Mouse (Mus musculus) kidney, embryonic 15.5 days (tissue): ENCODE results near the gene Rem1. TPM values are rescaled to one million over a fixed set of nuclear protein-coding genes. Genes with fewer than 3 reads are reported as not detected.
"Not testable (repeated sequence)": the region's sequence is repeated elsewhere in the genome, so short reads cannot be mapped to it uniquely, and the experiment has no call there.

Experiments used
- ATAC-seq: fragments of 200-750 bp; cut with Nextera tagmentation; replicated peaks from 2 replicates; pipeline ENCODE4 v1.8.0; 2017; ENCODE audit warnings: moderate TSS enrichment; ENCODE audit not compliant: low FRiP score
- H3K27ac ChIP-seq: fragments of 300-500 bp; sonication (generic); 2 replicates; pipeline ENCODE4 v1.5.1; 2015; ENCODE audit warnings: mild to moderate bottlenecking, inconsistent platforms
- H3K27me3 ChIP-seq: fragments of 300-500 bp; sonication (generic); 2 replicates; pipeline ENCODE4 v1.6.1; 2015; ENCODE audit warnings: inconsistent platforms
- H3K36me3 ChIP-seq: fragments of 300-500 bp; sonication (generic); 2 replicates; pipeline ENCODE4 v1.6.1; 2015; ENCODE audit warnings: inconsistent platforms
- H3K4me1 ChIP-seq: fragments of 300-500 bp; sonication (generic); 2 replicates; pipeline ENCODE4 v1.6.1; 2015; ENCODE audit warnings: inconsistent platforms
- H3K4me2 ChIP-seq: fragments of 300-500 bp; sonication (generic); 2 replicates; pipeline ENCODE4 v1.6.1; 2015; ENCODE audit warnings: moderate library complexity, mild to moderate bottlenecking, inconsistent platforms
- H3K4me3 ChIP-seq: fragments of 300-500 bp; sonication (generic); replicated peaks from 2 replicates; pipeline ENCODE4 v1.5.1; 2015; ENCODE audit warnings: mild to moderate bottlenecking, inconsistent platforms
- H3K9ac ChIP-seq: fragments of 300-500 bp; sonication (generic); 2 replicates; pipeline ENCODE4 v1.6.1; 2015; ENCODE audit warnings: mild to moderate bottlenecking, inconsistent platforms
- H3K9me3 ChIP-seq: fragments of 300-500 bp; sonication (generic); replicated peaks from 2 replicates; pipeline ENCODE4 v1.6.1; 2016; ENCODE audit warnings: inconsistent platforms
- WGBS: fragments of 180-500 bp; shearing (Covaris S2); methylation state at CpG from one replicate; pipeline ENCODE4 v1.1.7; 2015; ENCODE audit warnings: mixed read lengths; 5-methylcytosine and 5-hydroxymethylcytosine counted together
- polyA plus RNA-seq: library from polyadenylated mRNA; unstranded; fragments of >200 nt; fragmentation: Nextera tagmentation; extraction: Ambion mirVana; gene quantifications from 2 replicates; pipeline ENCODE4 v1.2.1, GENCODE M21; 2015

The Rem1 gene
- polyA plus RNA-seq, 1 experiment from 2014 or later = 62.5 TPM

DNA sequence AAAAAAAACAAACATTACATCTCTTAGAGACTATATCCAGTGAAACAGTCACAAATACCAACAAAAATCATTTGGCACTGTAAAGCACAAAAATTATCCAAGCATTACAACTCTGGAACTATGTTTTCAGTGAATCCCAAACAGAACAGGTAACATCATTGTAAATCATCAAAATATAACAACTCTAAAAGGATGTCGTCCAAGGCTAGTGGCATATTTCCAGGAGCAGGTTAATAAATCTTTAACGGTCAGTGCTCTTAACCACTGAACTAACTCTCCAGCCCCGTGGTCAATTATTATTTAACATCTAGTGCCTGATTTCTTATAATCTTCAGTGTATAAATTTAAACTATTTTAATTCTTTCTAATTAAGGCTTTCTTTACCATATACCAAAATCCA is 39.4 kb downstream of the Rem1 start:
- peaks cover 15% of the 10 kb centered on the region for H3K4me1 ChIP-seq
- not testable (repeated sequence) for H3K27ac ChIP-seq, H3K9ac ChIP-seq, H3K36me3 ChIP-seq, H3K27me3 ChIP-seq, H3K4me3 ChIP-seq, ATAC-seq, H3K4me2 ChIP-seq, H3K9me3 ChIP-seq
- 43% methylated on average over 3 of the region's 3 CpGs for WGBS

DNA sequence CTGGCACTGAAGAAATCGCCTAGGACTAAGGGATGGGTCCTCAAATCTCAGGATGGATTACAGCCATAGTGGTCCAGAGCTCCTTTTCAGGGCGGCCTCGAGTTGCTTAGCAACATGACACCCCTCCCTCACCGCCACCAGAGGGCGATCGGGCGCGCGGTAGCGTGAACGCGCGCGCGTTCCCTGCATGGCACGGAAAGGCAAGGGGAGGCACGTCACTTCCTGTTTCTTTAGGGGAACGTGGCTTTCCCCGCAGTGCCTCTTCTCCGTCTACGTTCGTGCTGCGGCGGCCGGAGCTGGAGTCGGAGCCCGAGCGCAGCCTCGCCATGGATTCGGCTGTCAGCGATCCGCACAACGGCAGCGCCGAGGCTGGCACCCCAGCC is 42.5 kb downstream of the Rem1 start, which contains the start of gene H13:
TSS of gene H13 (plus strand) at position 206 of the 383 bp plus-strand sequence.
- WGBS = under 1% methylated on average over 35 of the region's 35 CpGs
- no peaks in the 10 kb centered on the region for H3K9me3 ChIP-seq
- peak within 1 kb of the TSS; percentile 78 for H3K4me2 ChIP-seq
- peak within 1 kb of the TSS; percentile 95 for H3K4me3 ChIP-seq
- peaks cover 21% of the 10 kb centered on the region for H3K36me3 ChIP-seq
- ATAC-seq = peak; percentile 73
- H3K27ac ChIP-seq = peak within 1 kb of the TSS; percentile 97
- peaks cover 41% of the 10 kb centered on the region for H3K4me1 ChIP-seq
- H3K27me3 ChIP-seq = no peaks in the 10 kb centered on the region
- H3K9ac ChIP-seq = peak within 1 kb of the TSS; percentile 97

DNA sequence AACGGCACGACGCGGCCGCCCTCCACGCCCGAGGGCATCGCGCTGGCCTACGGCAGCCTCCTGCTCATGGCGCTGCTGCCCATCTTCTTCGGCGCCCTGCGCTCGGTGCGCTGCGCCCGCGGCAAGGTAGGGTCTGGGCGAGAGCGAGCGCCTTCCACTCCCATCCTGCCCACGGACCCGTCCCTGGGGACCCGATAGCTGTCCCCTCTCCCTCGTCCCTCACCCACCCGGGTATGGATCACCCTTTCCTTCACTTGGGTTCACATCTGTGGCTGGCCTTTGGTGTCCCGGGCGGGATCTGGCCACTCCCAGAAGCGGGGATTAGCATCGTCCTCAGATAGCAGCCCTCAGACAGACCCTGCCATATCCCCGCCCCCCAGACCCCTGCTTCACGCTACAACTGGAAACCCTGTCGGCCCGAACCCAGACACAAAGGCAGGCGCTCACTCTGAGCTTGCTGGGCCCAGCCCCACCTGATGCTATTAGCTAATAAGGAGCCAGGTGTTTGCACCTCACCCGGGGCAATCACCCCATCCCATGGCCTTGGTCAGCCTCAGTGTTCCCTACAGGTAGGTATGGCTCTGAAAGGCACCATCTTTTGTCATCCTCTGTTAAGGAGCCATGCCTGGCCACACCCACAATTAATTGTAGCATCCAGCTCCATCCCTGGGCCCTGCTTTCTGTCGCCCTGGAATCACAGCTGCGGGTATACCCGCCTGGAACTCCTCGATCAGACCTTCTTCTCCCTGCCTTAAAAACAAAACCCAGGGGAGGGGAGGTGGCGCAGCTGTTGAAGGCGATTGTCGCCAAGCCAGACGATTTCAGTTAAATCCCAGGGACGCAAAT is 43.1 kb downstream of the Rem1 start:
- Histone ChIP-seq H3K36me3 (peaks cover 27% of the 10 kb centered on the region), H3K27ac (peak overlapping the region; percentile 97), H3K4me3 (peak overlapping the region; percentile 95), H3K9me3 (no peaks in the 10 kb centered on the region), H3K4me2 (peak overlapping the region; percentile 78), H3K4me1 (peaks cover 41% of the 10 kb centered on the region), H3K9ac (peak overlapping the region; percentile 97), H3K27me3 (no peaks in the 10 kb centered on the region)
- WGBS = under 1% methylated on average over 46 of the region's 46 CpGs
- peak; percentile 74 for ATAC-seq

DNA sequence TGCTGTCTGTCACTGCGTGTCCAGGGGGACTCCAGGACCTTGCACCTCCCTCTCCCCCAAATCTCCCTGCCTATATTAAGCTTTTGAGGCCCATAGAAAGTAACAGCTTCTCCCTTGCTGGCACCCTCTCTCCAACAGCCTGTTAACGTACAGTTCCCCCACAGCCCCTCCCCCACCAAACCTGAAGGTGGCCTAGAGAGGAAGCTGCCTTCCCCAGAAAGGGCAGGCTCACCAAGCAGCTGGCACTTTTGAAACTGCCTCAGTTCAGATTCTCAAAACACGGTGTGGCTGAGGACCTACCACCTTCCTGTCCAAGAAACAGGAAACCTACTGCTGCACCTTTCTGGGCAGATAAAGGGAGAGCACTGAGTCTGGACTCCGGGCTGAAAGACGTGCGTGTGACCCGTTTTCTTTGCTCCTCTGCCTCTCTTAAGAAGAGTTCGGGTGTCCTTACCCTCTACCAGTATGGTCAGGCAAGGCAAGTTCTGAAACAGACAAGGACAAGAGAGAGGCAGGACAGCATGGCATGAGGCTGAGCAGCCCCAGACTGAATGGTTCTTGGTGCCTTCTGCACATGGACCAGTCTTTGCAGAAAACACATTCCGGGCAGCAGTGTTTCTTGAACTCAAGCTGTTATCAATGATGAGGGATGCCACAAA is 44.4 kb downstream of the Rem1 start:
- Histone ChIP-seq H3K9ac (peak overlapping the region; percentile 97), H3K27me3 (no peaks in the 10 kb centered on the region), H3K4me3 (peak overlapping the region; percentile 95), H3K27ac (peak overlapping the region; percentile 97), H3K4me1 (peaks cover 46% of the 10 kb centered on the region), H3K36me3 (peaks cover 39% of the 10 kb centered on the region), H3K4me2 (peak overlapping the region; percentile 78), H3K9me3 (no peaks in the 10 kb centered on the region)
- no peak for ATAC-seq
- WGBS = 38% methylated on average over 9 of the region's 9 CpGs

DNA sequence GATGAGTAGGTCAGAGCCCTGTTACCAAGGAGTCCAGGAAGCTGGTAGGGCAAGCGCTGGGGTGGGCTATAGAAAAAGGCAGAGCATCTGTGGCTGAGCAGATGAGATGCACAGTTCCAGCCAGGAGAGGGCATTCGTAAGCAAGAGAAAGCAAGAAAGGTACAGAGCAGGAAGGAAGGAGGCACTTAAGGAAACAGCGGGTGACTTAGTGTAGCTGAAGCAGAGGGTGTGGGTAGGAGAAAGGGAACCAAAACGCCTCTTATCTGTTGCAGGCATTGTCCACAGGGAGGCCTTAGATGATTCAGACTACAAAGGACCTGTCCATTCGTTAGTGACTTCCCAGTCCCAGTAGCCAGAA is 44.9 kb downstream of the Rem1 start:
- H3K9me3 ChIP-seq = no peaks in the 10 kb centered on the region
- ATAC-seq = peak; percentile 44; the same call in 1 of the 2 replicates
- H3K27me3 ChIP-seq = no peaks in the 10 kb centered on the region
- 21% methylated on average over 5 of the region's 5 CpGs for WGBS
- H3K4me3 ChIP-seq = peak overlapping the region; percentile 95
- peak overlapping the region; percentile 97 for H3K27ac ChIP-seq
- peak overlapping the region; percentile 78 for H3K4me2 ChIP-seq
- peak overlapping the region; percentile 97 for H3K9ac ChIP-seq
- peaks cover 46% of the 10 kb centered on the region for H3K4me1 ChIP-seq
- H3K36me3 ChIP-seq = peaks cover 44% of the 10 kb centered on the region

DNA sequence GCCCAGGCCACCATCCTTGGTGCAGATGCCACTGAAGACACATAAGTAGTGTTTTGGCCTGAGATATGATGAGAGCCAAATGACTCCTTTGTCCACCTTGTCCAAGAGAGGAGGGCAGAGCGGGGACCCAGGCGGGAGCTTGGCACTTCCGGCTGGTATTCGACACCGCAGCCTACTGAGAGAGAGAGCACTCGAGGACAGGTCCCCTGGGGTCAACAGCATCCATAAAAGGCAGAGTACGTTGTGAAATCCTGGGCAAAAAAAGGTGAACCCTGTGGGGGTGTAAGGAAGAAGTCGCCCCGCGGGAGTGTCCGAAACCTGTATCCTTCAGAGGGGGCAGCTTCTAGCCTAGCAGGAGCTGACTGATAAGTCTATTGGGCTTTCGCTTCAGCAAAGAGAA is 45.4 kb downstream of the Rem1 start:
- H3K27me3 ChIP-seq = no peaks in the 10 kb centered on the region
- peak overlapping the region; percentile 78 for H3K4me2 ChIP-seq
- peak overlapping the region; percentile 45 for H3K27ac ChIP-seq
- H3K36me3 ChIP-seq = peaks cover 50% of the 10 kb centered on the region
- H3K4me3 ChIP-seq = peak overlapping the region; percentile 95
- peaks cover 46% of the 10 kb centered on the region for H3K4me1 ChIP-seq
- H3K9ac ChIP-seq = peak overlapping the region; percentile 97
- no peaks in the 10 kb centered on the region for H3K9me3 ChIP-seq
- WGBS = 63% methylated on average over 12 of the region's 12 CpGs
- ATAC-seq = no peak

DNA sequence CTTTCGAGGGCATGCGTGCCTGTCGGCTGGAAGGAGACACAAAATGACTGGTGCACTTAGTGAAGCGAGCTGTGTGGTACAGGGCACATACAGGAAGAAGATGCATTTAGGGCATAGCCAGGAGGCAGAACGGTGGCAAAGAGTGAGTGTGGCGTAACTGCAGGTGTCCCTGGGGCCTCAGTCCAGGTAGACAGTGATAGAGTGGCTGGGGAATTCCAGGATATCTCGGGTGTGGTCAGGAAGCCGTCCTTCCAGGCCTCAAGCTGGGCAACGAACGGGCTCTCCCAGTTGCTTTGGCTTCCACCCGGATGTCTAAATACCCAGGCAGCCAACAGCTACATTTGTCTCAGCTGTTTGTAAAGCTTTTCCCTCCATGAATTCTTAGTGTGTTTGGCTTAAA is 47.4 kb downstream of the Rem1 start:
- H3K4me2 ChIP-seq = no peak overlapping the region
- peaks cover 52% of the 10 kb centered on the region for H3K4me1 ChIP-seq
- ATAC-seq = no peak
- no peak overlapping the region for H3K4me3 ChIP-seq
- no peaks in the 10 kb centered on the region for H3K9me3 ChIP-seq
- H3K9ac ChIP-seq = no peak overlapping the region
- 76% methylated on average over 11 of the region's 11 CpGs for WGBS
- H3K27ac ChIP-seq = no peak overlapping the region
- H3K27me3 ChIP-seq = no peaks in the 10 kb centered on the region
- peaks cover 70% of the 10 kb centered on the region for H3K36me3 ChIP-seq

DNA sequence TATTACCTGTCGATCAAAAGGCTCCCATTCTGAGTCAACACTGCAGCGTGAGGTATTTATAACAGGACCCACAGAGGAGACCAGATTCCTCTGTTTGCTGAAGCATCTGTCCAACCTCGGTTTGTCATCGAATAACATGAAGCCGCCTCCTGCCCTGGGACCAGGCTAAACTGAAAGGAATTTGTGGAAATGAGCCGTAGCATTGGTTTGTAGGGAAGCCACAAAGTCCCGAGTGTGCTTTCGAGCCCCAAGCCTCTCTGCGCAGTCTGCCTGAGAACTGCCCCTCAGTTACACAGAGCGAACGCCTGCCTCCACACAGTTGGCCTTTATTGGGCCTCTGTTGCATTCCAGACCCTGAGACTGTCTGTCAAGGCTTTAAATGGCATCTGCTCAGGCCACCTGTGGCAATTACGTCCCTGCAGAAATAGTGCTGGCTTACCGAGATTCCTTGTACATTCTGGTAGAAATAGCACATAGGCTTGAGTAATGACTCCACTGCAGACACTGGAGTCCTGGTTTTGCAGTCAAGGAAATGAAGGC is 48.6 kb downstream of the Rem1 start:
- Histone ChIP-seq H3K4me1 (peaks cover 59% of the 10 kb centered on the region), H3K4me3 (no peak overlapping the region), H3K27ac (no peak overlapping the region), H3K9me3 (no peaks in the 10 kb centered on the region), H3K27me3 (no peaks in the 10 kb centered on the region), H3K9ac (no peak overlapping the region), H3K36me3 (peaks cover 81% of the 10 kb centered on the region), H3K4me2 (no peak overlapping the region)
- WGBS = 79% methylated on average over 13 of the region's 13 CpGs
- no peak for ATAC-seq

DNA sequence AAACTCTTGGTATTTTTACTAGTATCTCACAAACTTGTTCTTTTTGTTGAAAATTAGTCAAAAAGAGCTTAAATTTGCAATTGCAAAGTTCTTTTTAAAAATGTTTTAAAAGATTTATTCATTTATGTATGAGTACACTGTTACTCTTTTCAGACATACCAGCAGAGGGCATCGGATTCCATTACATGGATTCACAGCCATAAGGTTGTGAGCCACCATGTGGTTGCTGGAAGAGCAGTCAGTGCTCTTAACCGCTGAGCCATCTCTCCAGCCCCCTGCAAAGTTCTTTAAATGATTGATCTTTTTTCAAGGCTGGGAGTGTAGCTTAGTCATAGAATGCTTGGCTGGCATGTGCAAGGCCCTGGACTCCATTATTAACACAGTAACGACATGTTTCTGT is 51.6 kb downstream of the Rem1 start:
- H3K4me3 ChIP-seq = no peak overlapping the region
- H3K36me3 ChIP-seq = peaks cover 96% of the 10 kb centered on the region
- peaks cover 32% of the 10 kb centered on the region for H3K4me1 ChIP-seq
- WGBS = 60% methylated on average over 3 of the region's 3 CpGs
- no peaks in the 10 kb centered on the region for H3K27me3 ChIP-seq
- ATAC-seq = 0 out of 2 replicates have a peak, but pooled peaks have one; percentile 11
- H3K9me3 ChIP-seq = no peaks in the 10 kb centered on the region
- H3K4me2 ChIP-seq = no peak overlapping the region
- no peak overlapping the region for H3K9ac ChIP-seq
- H3K27ac ChIP-seq = peak overlapping the region; percentile 25; the same call in 1 of the 2 replicates

DNA sequence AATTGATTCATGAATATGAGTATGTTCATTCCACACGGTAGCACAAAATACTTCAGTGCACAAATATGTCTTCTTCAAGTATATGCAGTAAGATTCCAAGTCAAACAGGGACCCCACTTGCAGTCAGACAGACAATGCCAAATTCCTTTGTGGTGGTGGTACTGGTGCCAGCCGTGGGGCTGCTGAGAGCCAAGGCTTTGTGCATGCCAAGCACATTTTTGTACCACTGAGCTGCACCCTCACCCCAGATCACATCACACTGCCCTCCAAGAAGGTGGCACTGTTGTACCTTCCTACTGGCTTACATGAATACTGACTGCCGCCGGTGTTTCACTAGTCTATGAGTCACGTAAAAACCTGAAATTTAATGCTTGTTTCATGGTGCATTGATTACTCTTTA is 52.2 kb downstream of the Rem1 start:
- Histone ChIP-seq H3K9me3 (no peaks in the 10 kb centered on the region), H3K27ac (peak overlapping the region; percentile 25; the same call in 1 of the 2 replicates), H3K4me2 (no peak overlapping the region), H3K4me1 (peaks cover 30% of the 10 kb centered on the region), H3K4me3 (no peak overlapping the region), H3K9ac (no peak overlapping the region), H3K27me3 (no peaks in the 10 kb centered on the region), H3K36me3 (peaks cover 100% of the 10 kb centered on the region)
- WGBS = 86% methylated on average over 5 of the region's 5 CpGs
- ATAC-seq = no peak

DNA sequence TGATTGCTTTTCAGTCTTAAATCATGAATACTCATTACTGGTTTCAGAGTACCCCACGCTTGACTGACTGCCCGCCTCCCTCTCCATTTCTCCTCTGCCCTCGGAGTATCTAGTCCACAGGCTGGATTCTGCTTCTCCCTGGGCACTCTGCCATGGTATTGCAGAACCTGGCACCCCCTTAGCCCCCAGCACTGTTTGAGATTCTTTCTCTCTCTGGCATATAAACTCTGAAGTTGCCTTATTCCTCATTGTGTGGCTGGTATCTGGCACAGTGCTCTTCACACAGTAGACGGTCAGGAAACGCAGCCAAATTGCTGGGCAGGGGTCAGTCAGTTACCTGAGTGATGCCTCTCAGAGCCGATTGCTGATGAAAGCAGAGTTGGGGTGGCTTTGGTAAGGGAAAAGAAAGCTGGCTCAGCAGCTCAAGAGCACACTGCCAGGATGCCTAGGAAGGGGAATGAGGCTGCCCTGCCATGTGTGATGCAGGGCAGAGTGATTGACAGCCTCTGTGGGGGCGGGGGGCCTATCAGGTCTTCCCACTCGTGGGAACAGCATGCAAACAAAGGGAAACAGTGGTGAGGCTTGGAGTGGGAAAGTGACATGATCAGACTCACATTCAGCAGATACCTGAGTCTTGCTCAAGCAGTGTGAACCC is 53.1 kb downstream of the Rem1 start:
- H3K9me3 ChIP-seq = no peaks in the 10 kb centered on the region
- peaks cover 100% of the 10 kb centered on the region for H3K36me3 ChIP-seq
- 63% methylated on average over 8 of the region's 8 CpGs for WGBS
- peak overlapping the region; percentile 49 for H3K27ac ChIP-seq
- H3K27me3 ChIP-seq = no peaks in the 10 kb centered on the region
- ATAC-seq = 0 out of 2 replicates have a peak, but pooled peaks have one; percentile 38
- no peak overlapping the region for H3K4me3 ChIP-seq
- no peak overlapping the region for H3K9ac ChIP-seq
- no peak overlapping the region for H3K4me2 ChIP-seq
- peaks cover 27% of the 10 kb centered on the region for H3K4me1 ChIP-seq
